In genomic region chr5:110526556-110526955, GRCm38 (mm10) we compare ENCODE assay signal across 24 mouse cellular contexts. TPM values are rescaled to one million over a fixed set of nuclear protein-coding genes. Genes with fewer than 3 reads are reported as not detected.
DNase-seq lines count a peak whose midpoint lies in the region; ATAC-seq and TF ChIP-seq lines count a peak whose summit lies in the region.
"Had no signal": no experiment of that assay in that cellular context is flagged by ENCODE, and none has a peak within 500 bp of the region (broad histone marks: within the 10 kb centered on the region; RNA-seq: fewer than 3 reads in every experiment).

No protein-coding gene starts in this region.

- 0 out of 2 replicates have a peak overlapping the region, but pooled peaks have one; percentile 4 for H3K27ac ChIP-seq in hindbrain, embryonic 13.5 days
- no peak overlapping the region for H3K27ac ChIP-seq in hindbrain, embryonic 11.5 days (ENCODE audit: low read depth, low read length)
- H3K27ac ChIP-seq in midbrain, embryonic 11.5 days (ENCODE audit: low read depth, low read length), result no peak overlapping the region
- no peak overlapping the region for H3K27ac ChIP-seq in midbrain, embryonic 10.5 days (replicated peaks)
- no peak overlapping the region for H3K27ac ChIP-seq in heart, adult 2 months
- H3K27ac ChIP-seq: embryonic facial prominence, embryonic 12.5 days; forebrain, embryonic 12.5 days; gastrocnemius, adult 2 months; heart, embryonic 10.5 days had no signal

- H3K79me2 ChIP-seq in heart, adult 2 months (replicated peaks; ENCODE audit: control insufficient read depth, insufficient read depth, low read length), result no peaks in the 10 kb centered on the region

- 0 out of 2 replicates have a peak, but pooled peaks cover 3% of the 10 kb centered on the region for H3K27me3 ChIP-seq in hindbrain, embryonic 13.5 days
- H3K27me3 ChIP-seq in hindbrain, embryonic 11.5 days (ENCODE audit: control insufficient read depth, insufficient read depth, low read length), result no peaks in the 10 kb centered on the region
- no peaks in the 10 kb centered on the region for H3K27me3 ChIP-seq in midbrain, embryonic 11.5 days (ENCODE audit: control insufficient read depth, insufficient read depth, low read length)
- H3K27me3 ChIP-seq in midbrain, embryonic 10.5 days (ENCODE audit: low read depth, poor library complexity, severe bottlenecking), result no peaks in the 10 kb centered on the region
- peaks cover 2% of the 10 kb centered on the region for H3K27me3 ChIP-seq in heart, adult 2 months (ENCODE audit: control insufficient read depth, insufficient read depth, low read length)
- H3K27me3 ChIP-seq: embryonic facial prominence, embryonic 12.5 days; forebrain, embryonic 12.5 days had no signal

- no peak for TF ChIP-seq CTCF in heart, adult 2 months (IDR thresholded peaks at IDR 0.05)

- 90% methylated on average over 4 of the region's 4 CpGs for WGBS in hindbrain, embryonic 13.5 days
- 86% methylated on average over 4 of the region's 4 CpGs for WGBS in hindbrain, embryonic 11.5 days
- WGBS in midbrain, embryonic 11.5 days, result 87% methylated on average over 4 of the region's 4 CpGs
- 85% methylated on average over 4 of the region's 4 CpGs for WGBS in midbrain, embryonic 10.5 days
- 70% methylated on average over 4 of the region's 4 CpGs for WGBS in heart, adult 2 months

- no peaks in the 10 kb centered on the region for H3K9me3 ChIP-seq in hindbrain, embryonic 13.5 days
- no peaks in the 10 kb centered on the region for H3K9me3 ChIP-seq in hindbrain, embryonic 11.5 days (ENCODE audit: control insufficient read depth, low read length)
- no peaks in the 10 kb centered on the region for H3K9me3 ChIP-seq in midbrain, embryonic 11.5 days (ENCODE audit: control insufficient read depth, low read length)
- no peaks in the 10 kb centered on the region for H3K9me3 ChIP-seq in midbrain, embryonic 10.5 days (replicated peaks)
- H3K9me3 ChIP-seq: embryonic facial prominence, embryonic 12.5 days; forebrain, embryonic 12.5 days; heart, embryonic 10.5 days had no signal

- H3K4me1 ChIP-seq in hindbrain, embryonic 13.5 days (replicated peaks), result no peaks in the 10 kb centered on the region
- H3K4me1 ChIP-seq in hindbrain, embryonic 11.5 days (replicated peaks; ENCODE audit: control insufficient read depth, insufficient read depth, low read length), result no peaks in the 10 kb centered on the region
- H3K4me1 ChIP-seq in midbrain, embryonic 11.5 days (ENCODE audit: control insufficient read depth, insufficient read depth, low read length), result no peaks in the 10 kb centered on the region
- no peaks in the 10 kb centered on the region for H3K4me1 ChIP-seq in midbrain, embryonic 10.5 days
- H3K4me1 ChIP-seq in heart, adult 2 months (ENCODE audit: control insufficient read depth, insufficient read depth, low read length), result no peaks in the 10 kb centered on the region
- H3K4me1 ChIP-seq: embryonic facial prominence, embryonic 12.5 days; forebrain, embryonic 12.5 days; heart, embryonic 10.5 days had no signal

- H3K4me3 ChIP-seq in hindbrain, embryonic 13.5 days, result no peak overlapping the region
- no peak overlapping the region for H3K4me3 ChIP-seq in hindbrain, embryonic 11.5 days (ENCODE audit: low read depth, low read length)
- H3K4me3 ChIP-seq in midbrain, embryonic 11.5 days (ENCODE audit: low read depth, low read length), result no peak overlapping the region
- H3K4me3 ChIP-seq in midbrain, embryonic 10.5 days, result no peak overlapping the region
- H3K4me3 ChIP-seq in heart, adult 2 months, result no peak overlapping the region
- H3K4me3 ChIP-seq: embryonic facial prominence, embryonic 12.5 days; forebrain, embryonic 12.5 days; gastrocnemius, adult 2 months; heart, embryonic 10.5 days had no signal

- ATAC-seq in hindbrain, embryonic 13.5 days (ENCODE audit: low FRiP score), result no peak
- ATAC-seq in hindbrain, embryonic 11.5 days (ENCODE audit: low FRiP score), result no peak
- no peak for ATAC-seq in midbrain, embryonic 11.5 days (ENCODE audit: low FRiP score)
- ATAC-seq: forebrain, embryonic 16.5 days; inflammation-experienced regulatory T-cells, adult 6 months had no signal

- H3K9ac ChIP-seq in hindbrain, embryonic 13.5 days, result no peak overlapping the region
- no peak overlapping the region for H3K9ac ChIP-seq in hindbrain, embryonic 11.5 days (ENCODE audit: low read depth, low read length)
- H3K9ac ChIP-seq in midbrain, embryonic 11.5 days (ENCODE audit: low read length), result no peak overlapping the region
- H3K9ac ChIP-seq in heart, adult 2 months (ENCODE audit: low read depth, low read length), result no peak overlapping the region
- H3K9ac ChIP-seq: embryonic facial prominence, embryonic 12.5 days; forebrain, embryonic 12.5 days had no signal

- TF ChIP-seq EP300 in heart, adult 2 months (IDR thresholded peaks at IDR 0.05; ENCODE audit: insufficient read depth, low read depth, low read length), result no peak

- H3K36me3 ChIP-seq in hindbrain, embryonic 13.5 days, result no peaks in the 10 kb centered on the region
- no peaks in the 10 kb centered on the region for H3K36me3 ChIP-seq in hindbrain, embryonic 11.5 days (ENCODE audit: control insufficient read depth, insufficient read depth, low read length)
- H3K36me3 ChIP-seq in midbrain, embryonic 11.5 days (ENCODE audit: control insufficient read depth, insufficient read depth, low read length), result no peaks in the 10 kb centered on the region
- no peaks in the 10 kb centered on the region for H3K36me3 ChIP-seq in midbrain, embryonic 10.5 days
- no peaks in the 10 kb centered on the region for H3K36me3 ChIP-seq in heart, adult 2 months (ENCODE audit: control insufficient read depth, insufficient read depth, low read length)
- H3K36me3 ChIP-seq: embryonic facial prominence, embryonic 12.5 days; forebrain, embryonic 12.5 days; heart, embryonic 10.5 days had no signal

- no peak for TF ChIP-seq POLR2A in heart, adult 2 months (IDR thresholded peaks at IDR 0.05; ENCODE audit: insufficient read depth, low read depth, low read length)

- intact Hi-C loops in heart, adult 2 months (cut with DNase I), result no loop called here

- no peak overlapping the region for H3K4me2 ChIP-seq in hindbrain, embryonic 13.5 days
- no peak overlapping the region for H3K4me2 ChIP-seq in hindbrain, embryonic 11.5 days (replicated peaks; ENCODE audit: low read depth, low read length)
- no peak overlapping the region for H3K4me2 ChIP-seq in midbrain, embryonic 11.5 days
- H3K4me2 ChIP-seq: embryonic facial prominence, embryonic 12.5 days; forebrain, embryonic 12.5 days had no signal

- DNase-seq in hindbrain, embryonic 11.5 days (ENCODE audit: low spot score), result no peak
- peak; percentile 51 for DNase-seq in midbrain, embryonic 11.5 days (ENCODE audit: low spot score, missing footprints)
- DNase-seq in midbrain, embryonic 10.5 days (ENCODE audit: low spot score), result no peak
- DNase-seq in NIH3T3 (ENCODE audit: low read depth), result peak; percentile 55
- DNase-seq in heart, adult 2 months, result no peak
- DNase-seq: adrenal gland, adult 8-10 months; adrenal gland, postnatal 36 days; cerebellum, adult 11 months; cerebellum, adult 8-10 months; cerebellum, postnatal 14 days; embryo, embryonic 11 days; gastrocnemius, adult 2 months; gastrocnemius, postnatal 36 days; heart, adult 11 months; heart, postnatal 10 days; heart, postnatal 4 days; kidney, adult 11 months had no signal

RNA-seq across cellular contexts. Expression of gene Galnt9, which starts 17.6 kb away (rescaled TPM):
- 15.5 and 16.1 TPM in 2 replicates for polyA plus RNA-seq in hindbrain, embryonic 13.5 days (2015; fragmentation: Nextera tagmentation; extraction: Ambion mirVana)
- 4.3 and 4.6 TPM in 2 replicates for polyA plus RNA-seq in hindbrain, embryonic 11.5 days (2014; fragmentation: Nextera tagmentation; extraction: Ambion mirVana)
- polyA plus RNA-seq in midbrain, embryonic 11.5 days (2014; fragmentation: Nextera tagmentation; extraction: Ambion mirVana), result 5.0 and 5.8 TPM in 2 replicates
- polyA plus RNA-seq in midbrain, embryonic 10.5 days (2016; fragmentation: Nextera tagmentation; extraction: Ambion mirVana), result 3.4 and 7.3 TPM in 2 replicates
- total RNA-seq in heart, adult 2 months (2021), result not detected
- 0.20 TPM in 1 of 2 replicates, not detected in the other for polyA plus RNA-seq in heart, adult 2 months (2012; rRNA removed)
- total RNA-seq: common myeloid progenitor, adult 5-6 weeks; gastrocnemius, adult 2 months; gastrocnemius, postnatal 36 days; heart, postnatal 10 days; heart, postnatal 4 days had no signal
- polyA plus RNA-seq: heart, embryonic 10.5 days had no signal

Comparison
In these comparisons a context has a peak if more than half of its experiments do, and no peak if none do; other contexts are left out.
1. DNase-seq: peak in midbrain, embryonic 11.5 days (single experiment) and NIH3T3 (single experiment); none in hindbrain, embryonic 11.5 days (single experiment), midbrain, embryonic 10.5 days (single experiment) and heart, adult 2 months (0 of 2).